Mouse (Mus musculus) heart, postnatal 0 days (tissue): ENCODE results near the gene Dgke.

Experiments used
- CTCF ChIP-seq: IDR thresholded peaks from 2 replicates; pipeline ENCODE4 v1.5.1; 2016; ENCODE audit warnings: antibody characterized with exemption, control low read depth, low read depth
- EP300 ChIP-seq: IDR thresholded peaks from 2 replicates; pipeline ENCODE4 v1.6.1; 2016; ENCODE audit warnings: antibody characterized with exemption, low read depth

DNA sequence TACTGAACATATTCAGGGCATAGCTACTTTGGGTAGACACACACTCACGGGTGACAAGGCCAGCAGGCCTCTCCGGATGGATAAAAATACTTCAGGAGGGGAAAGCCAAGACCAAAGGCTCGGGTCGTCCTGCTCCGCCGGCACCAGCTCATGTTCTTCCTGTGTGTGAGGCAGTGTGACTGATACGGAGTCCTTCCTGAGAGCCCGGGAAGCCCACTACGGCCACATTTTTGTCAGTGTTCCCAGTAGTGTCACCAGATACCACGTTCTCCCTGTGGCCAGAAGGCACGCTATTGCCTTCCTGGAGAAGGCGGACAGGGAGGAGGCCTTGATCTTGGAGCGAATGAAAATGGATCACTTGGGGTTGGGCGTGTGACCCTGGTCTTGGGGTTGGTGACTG is 36.5 kb upstream of the Dgke start:
- TF ChIP-seq CTCF (no peak), EP300 (no peak)
